Mouse (Mus musculus): ENCODE data around the gene Itgav.
A peak's percentile ranks its signal among the peaks of the same experiment; 100 is the strongest.

Gene Itgav

GRCm38 (mm10) chr2:83748581-83749118, 24.5 kb downstream of the Itgav start:
- DNase-seq, result no peak

- DNase-seq, result no peak
These were observed 28.8 kb downstream of the Itgav start for GRCm38 (mm10) chr2:83753008-83753407.

GRCm38 (mm10) chr2:83754306-83754837, 30.2 kb downstream of the Itgav start:
- no peak for DNase-seq

- DNase-seq, result no peak
These were observed 34.5 kb downstream of the Itgav start for GRCm38 (mm10) chr2:83758606-83759215.

- DNase-seq, result no peak
These were observed 35.0 kb downstream of the Itgav start for GRCm38 (mm10) chr2:83759216-83759648.

- no peak for DNase-seq
These were observed 35.5 kb downstream of the Itgav start for GRCm38 (mm10) chr2:83759667-83760066.

- no peak for DNase-seq
These were observed 35.9 kb downstream of the Itgav start for GRCm38 (mm10) chr2:83760112-83760511.

GRCm38 (mm10) chr2:83761506-83761905, 37.3 kb downstream of the Itgav start:
- no peak for DNase-seq

GRCm38 (mm10) chr2:83762106-83762855, 38.1 kb downstream of the Itgav start:
- no peak for DNase-seq

- no peak for DNase-seq
These were observed 41.9 kb downstream of the Itgav start for GRCm38 (mm10) chr2:83766058-83766457.

- no peak for DNase-seq
These were observed 42.7 kb downstream of the Itgav start for GRCm38 (mm10) chr2:83766878-83767277.

GRCm38 (mm10) chr2:83768311-83769047, 44.3 kb downstream of the Itgav start:
- no peak for DNase-seq

GRCm38 (mm10) chr2:83771155-83771812, 47.1 kb downstream of the Itgav start:
- DNase-seq, result peak; percentile 44

- DNase-seq, result no peak
These were observed 67.3 kb downstream of the Itgav start for GRCm38 (mm10) chr2:83791330-83792073.

GRCm38 (mm10) chr2:83792102-83792501, 67.9 kb downstream of the Itgav start:
- DNase-seq, result no peak

GRCm38 (mm10) chr2:83795766-83796165, 71.6 kb downstream of the Itgav start:
- DNase-seq, result no peak

GRCm38 (mm10) chr2:83797902-83798497, 73.8 kb downstream of the Itgav start:
- DNase-seq, result no peak

GRCm38 (mm10) chr2:83812483-83813272, 88.5 kb downstream of the Itgav start, which contains the start of gene Fam171b:
Gene Fam171b (plus strand): TSS chr2:83812636.
- DNase-seq, result peak; percentile 85

GRCm38 (mm10) chr2:83813273-83813892, 89.2 kb downstream of the Itgav start:
- peak; percentile 22 for DNase-seq

- peak; percentile 56 for DNase-seq
These were observed 89.8 kb downstream of the Itgav start for GRCm38 (mm10) chr2:83814009-83814408.
